Comparison of ENCODE assay signal across 8 mouse cellular contexts in the genomic region with DNA sequence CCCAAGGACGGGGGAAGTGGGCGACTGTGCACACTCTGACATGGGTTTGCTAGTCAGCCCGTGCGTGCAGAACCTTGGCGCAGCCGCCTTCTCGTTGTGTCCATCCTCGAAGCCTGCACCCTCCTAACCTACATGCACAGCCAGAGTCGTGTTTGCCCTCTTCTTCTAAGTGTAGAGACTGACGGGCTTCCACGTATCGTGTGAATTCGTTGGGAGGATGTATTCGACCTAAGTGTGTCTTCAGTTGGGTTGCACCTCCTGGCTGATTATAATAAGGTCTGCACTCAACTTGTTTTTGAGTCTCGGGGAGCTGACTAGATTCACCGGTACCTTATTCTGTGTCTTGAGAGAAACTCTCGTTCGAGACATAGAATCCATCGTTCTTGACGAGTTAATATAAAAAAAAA. TPM values are rescaled to one million over a fixed set of nuclear protein-coding genes. Genes with fewer than 3 reads are reported as not detected.
A peak's percentile ranks its signal among the peaks of the same experiment; 100 is the strongest.
DNase-seq lines count a peak whose midpoint lies in the region; ATAC-seq and TF ChIP-seq lines count a peak whose summit lies in the region.

No protein-coding gene starts in this region.

- H3K27ac ChIP-seq in heart, postnatal 0 days (ENCODE audit: low read depth): peak overlapping the region; percentile 95
- H3K27ac ChIP-seq in hindbrain, embryonic 13.5 days: peak overlapping the region; percentile 100
- H3K27ac ChIP-seq in midbrain, embryonic 11.5 days (ENCODE audit: low read depth, low read length): peak overlapping the region; percentile 94

- H3K9ac ChIP-seq in heart, postnatal 0 days (replicated peaks; ENCODE audit: low read depth, low read length): peak overlapping the region; percentile 76
- peak overlapping the region; percentile 91 for H3K9ac ChIP-seq in hindbrain, embryonic 13.5 days
- H3K9ac ChIP-seq in midbrain, embryonic 11.5 days (ENCODE audit: low read length): peak overlapping the region; percentile 98

- H3K4me3 ChIP-seq in heart, postnatal 0 days (ENCODE audit: low read depth, low read length): peak overlapping the region; percentile 57
- H3K4me3 ChIP-seq in hindbrain, embryonic 13.5 days: peak overlapping the region; percentile 57
- peak overlapping the region; percentile 62 for H3K4me3 ChIP-seq in midbrain, embryonic 11.5 days (ENCODE audit: low read depth, low read length)

- no peaks in the 10 kb centered on the region for H3K36me3 ChIP-seq in heart, postnatal 0 days (replicated peaks; ENCODE audit: control insufficient read depth, insufficient read depth, low read length)
- H3K36me3 ChIP-seq in hindbrain, embryonic 13.5 days: no peaks in the 10 kb centered on the region
- H3K36me3 ChIP-seq in midbrain, embryonic 11.5 days (ENCODE audit: control insufficient read depth, insufficient read depth, low read length): no peaks in the 10 kb centered on the region

- no peak for TF ChIP-seq EP300 in heart, postnatal 0 days (IDR thresholded peaks at IDR 0.05; ENCODE audit: low read depth)

- peaks cover 24% of the 10 kb centered on the region; the same call in 1 of the 2 replicates for H3K4me1 ChIP-seq in heart, postnatal 0 days (ENCODE audit: control insufficient read depth, insufficient read depth)
- H3K4me1 ChIP-seq in hindbrain, embryonic 13.5 days (replicated peaks): peaks cover 26% of the 10 kb centered on the region
- H3K4me1 ChIP-seq in midbrain, embryonic 11.5 days (ENCODE audit: control insufficient read depth, insufficient read depth, low read length): peaks cover 8% of the 10 kb centered on the region; the same call in 1 of the 2 replicates

- no peak for TF ChIP-seq CTCF in heart, postnatal 0 days (IDR thresholded peaks at IDR 0.05; ENCODE audit: low read depth)

- WGBS in heart, postnatal 0 days: 7% methylated on average over 20 of the region's 20 CpGs
- 7% methylated on average over 20 of the region's 20 CpGs for WGBS in hindbrain, embryonic 13.5 days
- 9% methylated on average over 20 of the region's 20 CpGs for WGBS in midbrain, embryonic 11.5 days

- H3K27me3 ChIP-seq in heart, postnatal 0 days (ENCODE audit: control insufficient read depth, insufficient read depth, low read length): no peaks in the 10 kb centered on the region
- H3K27me3 ChIP-seq in hindbrain, embryonic 13.5 days: no peaks in the 10 kb centered on the region
- H3K27me3 ChIP-seq in midbrain, embryonic 11.5 days (ENCODE audit: control insufficient read depth, insufficient read depth, low read length): no peaks in the 10 kb centered on the region

- ATAC-seq in heart, postnatal 0 days (ENCODE audit: insufficient read depth, low read depth): no peak; the same call in 1 of the 2 replicates
- no peak; the same call in 1 of the 2 replicates for ATAC-seq in hindbrain, embryonic 13.5 days (ENCODE audit: low FRiP score)
- ATAC-seq in midbrain, embryonic 11.5 days (ENCODE audit: low FRiP score): peak; percentile 72; the same call in 1 of the 2 replicates
- no peak for ATAC-seq in cerebellum, adult (ENCODE audit: insufficient number of reproducible peaks, low FRiP score, low TSS enrichment)

- no peak for DNase-seq in heart, postnatal 0 days (ENCODE audit: low spot score)
- no peak for DNase-seq in heart, adult 18-20 months
- DNase-seq in R1 (ENCODE audit: low read depth, low spot score): peak; percentile 74
- no peak for DNase-seq in midbrain, embryonic 11.5 days (ENCODE audit: low spot score, missing footprints)
- DNase-seq in retina, postnatal 1 day: no peak
- no peak for DNase-seq in right cerebral cortex, adult 18-20 months

- H3K9me3 ChIP-seq in heart, postnatal 0 days (replicated peaks; ENCODE audit: control insufficient read depth, low read length): no peaks in the 10 kb centered on the region
- H3K9me3 ChIP-seq in hindbrain, embryonic 13.5 days: no peaks in the 10 kb centered on the region
- H3K9me3 ChIP-seq in midbrain, embryonic 11.5 days (ENCODE audit: control insufficient read depth, low read length): no peaks in the 10 kb centered on the region

- peak overlapping the region; percentile 84 for H3K4me2 ChIP-seq in heart, postnatal 0 days (ENCODE audit: low read depth, low read length)
- H3K4me2 ChIP-seq in hindbrain, embryonic 13.5 days: peak overlapping the region; percentile 70
- H3K4me2 ChIP-seq in midbrain, embryonic 11.5 days: peak overlapping the region; percentile 87

RNA-seq across cellular contexts. Expression of gene Ptma, which starts 38.6 kb away (rescaled TPM):
- total RNA-seq in heart, postnatal 0 days (2014; rRNA removed; ENCODE audit: low replicate concordance): 379 and 399 TPM in 2 replicates
- 597 and 614 TPM in 2 replicates for polyA plus RNA-seq in heart, postnatal 0 days (2015; fragmentation: Nextera tagmentation; extraction: Ambion mirVana)
- total RNA-seq in heart, adult 18-20 months (2021): 100 to 1,000 TPM; 212 TPM
- polyA plus RNA-seq in hindbrain, embryonic 13.5 days (2015; fragmentation: Nextera tagmentation; extraction: Ambion mirVana): 2,123 and 2,193 TPM in 2 replicates
- polyA plus RNA-seq in midbrain, embryonic 11.5 days (2014; fragmentation: Nextera tagmentation; extraction: Ambion mirVana): 3,090 and 3,352 TPM in 2 replicates
